Mouse (Mus musculus): ENCODE data around the gene Prph.

The Prph gene

DNA sequence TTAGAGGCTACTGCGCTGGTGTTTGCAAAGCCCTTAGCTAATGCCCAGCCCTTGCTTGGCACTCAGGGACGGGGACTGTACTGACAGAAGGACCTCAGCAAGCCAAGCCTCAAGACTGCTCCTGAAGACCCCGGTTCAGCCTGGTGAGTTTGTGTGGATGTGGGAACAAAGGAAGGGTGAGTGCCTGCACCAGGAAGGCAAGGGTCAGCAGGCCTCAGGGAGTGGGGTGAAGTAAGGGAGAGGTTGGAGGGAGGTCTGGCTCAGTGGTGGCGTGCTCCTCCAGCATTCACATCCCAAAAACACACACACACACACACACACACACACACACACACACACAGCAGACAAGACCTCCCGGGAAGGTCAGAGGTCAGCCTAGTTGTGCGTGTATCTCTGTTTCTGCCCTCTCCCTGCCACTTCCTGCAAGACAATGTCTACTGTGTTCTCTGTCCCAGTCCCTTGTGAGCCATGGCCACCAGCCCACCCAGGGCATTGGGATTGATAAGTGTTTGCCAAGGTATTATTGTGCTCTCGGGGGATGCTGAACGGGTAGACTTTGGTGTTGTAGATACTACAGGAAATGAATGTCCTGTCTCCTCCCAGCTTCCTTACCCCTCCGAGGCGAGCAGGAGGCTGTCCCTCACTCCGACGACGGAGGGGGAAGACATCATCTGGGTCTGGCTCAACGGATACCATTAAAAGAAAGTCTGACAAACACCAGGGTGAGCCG, 23.4 kb downstream of the Prph start:
- no peak for DNase-seq

DNA sequence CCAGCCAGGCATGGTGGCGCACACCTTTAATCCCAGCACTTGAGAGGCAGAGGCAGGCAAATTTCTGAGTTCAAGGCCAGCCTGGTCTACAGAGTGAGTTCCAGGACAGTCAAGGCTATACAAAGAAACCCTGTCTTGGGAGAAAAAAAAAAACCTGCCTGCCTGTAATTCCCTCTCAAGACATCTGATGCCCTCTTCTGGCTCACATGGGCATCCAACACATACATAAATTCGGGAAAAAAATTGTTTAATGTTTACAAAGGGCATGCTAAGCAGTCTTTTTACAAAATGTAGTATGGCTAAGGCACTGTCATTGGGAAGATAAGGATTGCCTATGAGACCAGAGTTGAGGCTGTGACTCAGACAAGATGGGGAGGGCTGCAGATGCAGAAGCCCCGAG, 24.8 kb downstream of the Prph start:
- DNase-seq: no peak

DNA sequence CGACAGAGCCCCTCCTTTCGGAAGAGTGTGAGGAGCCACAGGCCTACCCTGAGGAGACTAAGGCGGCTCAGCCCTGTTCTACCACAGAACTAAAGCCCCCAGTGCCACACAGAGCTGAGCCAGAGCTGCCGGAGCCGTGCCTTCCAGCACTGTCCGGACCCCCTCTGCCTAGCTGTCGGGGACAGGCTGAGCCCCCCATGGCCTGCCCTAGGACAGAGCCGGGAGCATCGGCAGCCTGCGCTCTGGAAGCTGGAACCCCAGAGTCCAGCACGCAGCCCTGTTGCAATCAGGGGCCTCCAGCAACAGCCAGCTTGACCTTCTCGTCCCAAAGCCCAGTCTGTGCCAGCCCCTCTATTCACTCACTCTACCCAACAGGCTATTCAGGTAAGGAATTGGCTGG, 27.3 kb downstream of the Prph start:
- DNase-seq: no peak

DNA sequence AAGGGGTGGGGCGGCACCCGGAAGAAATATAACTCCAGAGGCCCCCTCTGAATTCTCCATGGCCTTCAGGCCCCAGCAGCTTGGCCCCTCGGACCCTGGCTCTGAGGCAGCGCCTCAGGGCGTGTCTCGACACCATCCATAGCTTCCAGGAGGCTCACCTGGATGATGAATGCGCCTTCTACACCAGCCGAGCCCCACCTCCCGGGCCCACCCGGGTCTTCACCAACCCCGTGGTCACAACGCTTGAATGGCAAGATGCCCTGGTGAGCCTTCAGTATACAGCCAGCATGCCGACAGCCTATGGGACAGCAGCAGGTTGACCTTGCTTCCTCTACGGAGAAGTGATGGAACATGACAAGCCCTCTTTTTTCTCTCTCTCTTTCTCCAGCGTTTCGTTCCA, 27.9 kb downstream of the Prph start:
- no peak for DNase-seq

DNA sequence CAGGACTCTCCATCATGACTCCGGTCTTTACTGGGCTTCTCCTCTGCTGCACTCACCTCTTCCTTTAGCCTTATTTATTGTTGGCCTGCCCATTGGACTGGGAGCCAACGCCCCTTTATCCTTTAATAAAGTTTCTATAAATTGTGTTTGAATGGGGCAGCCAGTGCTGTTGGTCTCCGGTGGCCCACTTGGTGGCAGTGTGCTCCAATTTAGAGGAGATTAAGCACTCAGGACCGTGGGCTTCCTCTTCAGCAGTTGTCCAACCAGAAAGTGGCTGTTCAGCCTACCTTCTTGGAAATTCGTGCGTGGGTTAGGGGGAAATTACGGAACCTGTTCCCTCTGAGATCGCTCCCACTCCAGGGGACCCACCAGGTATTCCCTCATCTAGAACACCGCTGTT, 28.3 kb downstream of the Prph start:
- peak; percentile 55 for DNase-seq

DNA sequence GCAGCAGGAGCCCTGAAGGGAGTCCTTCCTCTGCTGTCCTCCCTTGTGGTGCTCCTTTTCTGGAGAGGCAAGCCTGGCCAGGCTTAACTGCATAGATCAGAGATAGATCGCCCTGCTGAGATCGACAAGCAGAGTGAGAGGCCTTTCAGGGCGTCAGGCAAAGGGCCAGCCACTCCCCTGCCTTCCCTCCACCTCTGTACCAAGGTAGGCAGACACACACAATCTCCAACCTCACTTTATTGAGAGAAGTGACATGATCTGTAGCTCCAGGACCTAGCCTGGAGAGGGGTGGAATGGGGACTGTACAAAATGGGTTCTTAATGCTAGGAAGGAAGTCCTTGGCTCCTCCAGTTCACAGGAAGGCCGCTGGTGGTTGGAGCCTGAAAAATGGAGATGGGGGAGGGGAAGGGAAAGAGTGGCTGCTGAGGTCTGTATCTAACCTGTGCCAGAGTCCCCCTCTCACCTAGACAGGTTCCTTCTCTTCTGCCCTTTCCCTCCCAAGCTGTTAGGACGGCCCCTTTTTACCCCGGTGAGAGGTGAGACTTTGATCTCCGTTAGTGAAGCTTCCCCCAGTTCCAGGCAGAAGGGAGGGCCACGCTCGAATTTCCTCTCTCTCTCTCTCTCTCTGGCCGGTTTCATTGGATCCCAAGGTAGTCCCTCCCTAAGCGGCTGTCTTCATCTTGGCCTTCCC, 29.0 kb downstream of the Prph start:
- DNase-seq: no peak

DNA sequence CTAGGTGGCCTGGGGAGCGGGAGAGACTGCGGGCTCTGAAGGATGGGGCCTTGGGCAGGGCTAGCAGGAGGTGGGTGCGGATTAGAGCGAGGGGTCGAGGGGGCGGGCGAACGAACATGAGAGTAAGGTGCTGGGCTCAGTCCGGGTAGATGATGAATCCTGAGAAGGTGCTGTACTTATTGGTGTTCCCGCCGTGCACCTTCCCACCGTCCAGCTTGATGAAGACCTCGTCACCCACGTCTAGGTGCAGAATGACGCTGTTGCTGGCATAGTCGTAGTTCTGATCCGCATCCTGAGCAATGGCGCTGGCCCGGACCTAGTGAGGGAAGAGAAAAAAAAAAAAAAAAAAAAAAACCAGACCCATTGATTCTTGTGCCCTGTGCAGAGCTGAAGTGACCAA, 29.6 kb downstream of the Prph start:
- DNase-seq: no peak

DNA sequence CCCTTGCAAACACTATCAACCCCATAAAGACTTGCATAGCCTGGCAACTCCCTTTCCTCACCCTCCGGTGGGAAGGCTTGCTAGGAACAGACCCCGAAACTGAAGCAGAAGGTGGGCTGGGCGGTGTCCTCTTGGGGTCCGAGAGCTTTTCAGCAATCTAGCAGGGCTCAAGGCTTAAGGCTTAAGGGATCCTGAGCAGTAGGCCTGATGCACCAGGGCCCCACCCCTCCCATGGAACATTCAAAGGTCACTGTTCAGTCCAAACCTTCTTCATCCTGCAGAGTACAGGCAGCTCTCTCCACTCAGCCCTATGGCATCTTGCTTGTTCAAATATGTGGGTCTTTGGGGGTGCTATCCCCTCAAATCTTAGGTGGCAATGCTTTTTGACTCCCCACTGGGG, 31.0 kb downstream of the Prph start:
- DNase-seq: no peak

DNA sequence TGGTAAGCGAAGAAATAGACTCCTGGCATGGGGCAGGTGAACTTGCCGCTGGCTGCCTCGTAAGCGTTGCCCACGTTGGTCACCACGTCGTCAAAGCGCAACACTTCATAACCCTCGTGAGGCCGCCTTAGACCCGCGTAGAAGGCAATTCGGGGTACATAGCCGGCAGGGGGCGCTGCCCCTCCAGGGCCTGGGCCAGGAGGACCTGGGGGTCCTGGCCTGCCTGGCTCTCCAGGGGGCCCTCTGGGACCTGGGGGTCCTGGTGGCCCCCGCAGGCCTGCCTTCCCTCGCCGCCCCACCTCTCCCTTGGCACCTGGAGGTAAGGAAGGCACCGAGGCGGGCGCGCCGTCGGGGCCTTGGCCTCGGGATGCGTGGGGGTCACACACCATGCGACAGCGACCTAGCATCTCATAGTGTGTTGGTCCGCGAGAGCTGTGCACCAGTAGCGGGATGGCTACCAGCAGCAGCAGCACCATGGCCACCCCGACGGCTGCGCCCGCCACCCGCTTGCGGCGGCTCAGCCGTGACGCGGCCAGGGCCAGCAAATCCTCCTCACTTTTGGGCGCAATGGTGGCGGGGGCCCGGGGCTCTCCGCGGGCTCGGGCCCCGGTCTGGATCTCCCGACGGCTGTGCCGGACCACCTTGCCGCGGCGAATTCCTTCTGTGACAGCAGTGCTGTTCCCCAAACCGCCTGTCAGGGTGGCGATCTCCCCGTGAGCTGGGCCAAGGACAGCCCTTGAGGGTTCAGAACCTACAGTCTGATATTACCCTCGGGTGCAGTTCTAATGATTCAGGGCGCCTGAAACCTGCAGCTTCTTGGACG, 32.5 kb downstream of the Prph start, which contains the start of gene C1ql4:
C1ql4 (minus strand) TSS at position 565 of the 823 bp plus-strand sequence.
- no peak for DNase-seq

DNA sequence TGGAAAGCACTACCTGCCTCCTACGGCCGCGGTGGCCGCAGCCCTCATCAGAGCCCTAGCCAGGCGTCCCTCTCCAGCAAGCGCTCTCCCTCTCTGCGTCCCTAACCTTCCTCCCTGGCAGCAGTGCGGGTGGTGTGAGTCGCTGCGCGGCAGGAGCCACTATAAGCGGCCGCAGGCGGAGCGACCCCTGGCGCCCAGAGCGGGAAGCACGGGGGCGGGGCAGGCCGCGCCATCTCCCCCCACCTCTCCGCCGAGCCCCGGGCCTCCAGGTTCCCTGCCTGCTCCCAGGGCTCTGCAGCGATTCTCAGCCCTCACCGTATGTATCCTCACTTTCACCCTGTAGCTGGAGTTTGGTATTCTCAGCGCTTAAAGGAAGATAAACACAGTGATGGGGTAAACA, 33.3 kb downstream of the Prph start:
- peak; percentile 75 for DNase-seq

DNA sequence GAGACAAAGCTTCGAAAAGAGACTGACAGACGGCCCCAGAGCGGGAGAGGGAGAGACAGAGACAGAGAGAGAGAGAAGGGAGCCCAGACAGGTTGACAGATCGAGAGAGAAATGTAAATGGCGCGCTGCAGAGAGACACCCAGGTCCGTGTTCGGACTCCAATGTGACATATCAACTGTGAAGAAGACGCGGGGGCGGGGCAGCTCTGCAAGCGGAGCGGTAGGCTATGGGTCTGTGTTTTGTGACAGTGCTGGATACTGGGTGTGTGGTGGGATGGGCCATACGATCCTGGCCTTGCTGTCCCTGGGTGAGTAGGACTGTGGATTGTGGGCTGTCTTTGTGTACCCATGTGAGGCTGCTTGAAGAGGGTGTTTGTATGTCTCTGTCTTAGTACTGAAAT, 34.1 kb downstream of the Prph start:
- DNase-seq: no peak

DNA sequence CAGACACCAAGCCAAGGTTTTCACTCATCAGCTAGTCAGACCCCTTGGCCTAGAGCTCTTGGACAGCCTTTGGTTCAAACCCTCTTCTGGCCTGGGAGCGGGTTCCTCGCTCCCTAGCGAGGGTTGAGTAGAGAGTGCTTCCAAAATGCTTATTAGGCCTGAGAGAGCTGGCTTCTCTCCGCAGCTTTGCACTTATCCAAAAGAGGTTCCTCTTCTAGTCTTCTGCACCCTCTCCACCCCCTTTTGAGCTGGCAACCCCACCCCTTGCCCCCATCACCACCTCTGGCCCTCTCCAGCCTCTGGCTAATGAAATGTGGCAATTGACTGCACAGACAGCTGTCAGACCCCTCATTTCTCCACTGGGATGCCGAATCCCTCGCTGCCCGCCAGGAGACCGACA, 37.9 kb downstream of the Prph start, which contains the start of gene Dnajc22:
Dnajc22 (plus strand) TSS at position 301 of the 400 bp plus-strand sequence.
- no peak for DNase-seq

DNA sequence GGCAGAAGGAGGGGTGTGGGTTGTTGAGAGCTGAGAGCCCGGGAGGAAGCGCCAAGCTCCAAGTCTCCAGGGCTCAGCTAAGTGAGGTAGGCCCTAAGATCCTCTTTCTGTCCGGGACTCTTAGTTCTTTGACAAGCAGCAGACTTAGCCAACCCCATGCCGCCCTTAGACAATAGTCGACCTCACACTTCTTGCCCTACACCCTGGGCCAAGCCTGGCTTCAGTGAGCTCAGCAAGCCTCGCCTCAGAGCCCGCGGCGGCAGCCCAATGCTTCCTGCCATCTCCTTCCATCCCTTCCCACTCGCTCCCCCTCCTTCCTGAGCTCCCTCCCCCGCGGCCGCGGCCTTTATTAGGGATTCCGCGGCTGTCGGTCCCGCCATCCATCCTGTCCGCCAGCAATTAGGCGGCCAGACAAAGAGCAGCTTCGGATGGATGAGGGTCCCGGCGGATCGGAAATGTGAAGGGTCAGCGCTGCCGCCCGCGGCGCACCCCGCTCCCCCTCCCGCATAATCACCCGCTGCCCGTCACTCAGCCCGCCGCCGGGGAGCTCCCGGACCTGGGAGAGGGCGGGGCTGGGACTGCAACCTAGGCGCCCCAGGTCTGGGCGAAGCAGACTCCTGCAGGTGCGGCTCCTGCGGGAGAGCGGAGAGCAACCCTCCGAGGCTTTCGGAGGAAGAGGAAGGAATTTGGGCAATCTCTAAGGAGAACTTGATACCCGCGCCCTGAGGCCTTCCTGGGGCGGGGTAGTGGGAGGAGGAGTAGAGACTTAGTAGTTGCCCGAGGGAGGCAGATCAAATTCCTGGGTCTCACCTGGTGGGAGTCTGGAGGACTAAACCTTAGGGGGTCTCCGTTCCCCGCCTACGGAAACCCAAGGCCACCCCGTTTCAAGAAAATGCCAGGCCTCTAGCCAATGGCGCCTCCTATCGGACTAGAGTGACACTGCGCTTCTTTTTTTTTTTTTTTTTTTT, 38.6 kb downstream of the Prph start:
- peak; percentile 40 for DNase-seq

DNA sequence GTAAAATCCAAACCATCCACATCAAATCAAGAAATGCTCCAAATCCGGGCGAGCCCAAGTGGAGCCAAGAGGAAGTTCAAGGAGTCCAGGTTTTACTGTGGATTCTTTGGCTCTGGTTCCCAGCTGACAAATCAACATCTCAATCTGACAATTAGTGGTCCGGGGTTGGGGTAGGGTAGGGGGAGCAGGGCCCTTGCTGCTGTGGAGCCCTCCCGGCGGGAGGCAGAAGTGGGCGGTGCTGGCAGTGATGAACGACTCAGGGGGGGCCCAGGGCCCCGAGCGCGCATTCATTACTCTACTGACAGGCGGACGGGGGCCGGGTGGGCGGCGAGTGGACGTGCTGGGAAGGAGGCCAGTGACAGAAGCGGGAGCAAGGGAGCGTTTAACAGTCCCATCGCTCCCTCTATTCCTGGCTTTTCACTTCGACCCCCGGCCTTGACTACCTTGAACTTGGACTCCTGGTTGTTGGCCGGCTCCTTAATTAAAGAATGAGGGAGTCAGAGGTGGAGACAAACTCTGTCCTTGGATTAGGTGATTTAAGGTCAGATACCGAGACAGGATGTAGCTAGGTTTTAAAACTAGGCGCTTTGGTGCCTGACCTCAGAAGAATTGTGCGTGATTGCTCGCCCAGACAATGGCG, 39.8 kb downstream of the Prph start:
- DNase-seq: peak; percentile 42

DNA sequence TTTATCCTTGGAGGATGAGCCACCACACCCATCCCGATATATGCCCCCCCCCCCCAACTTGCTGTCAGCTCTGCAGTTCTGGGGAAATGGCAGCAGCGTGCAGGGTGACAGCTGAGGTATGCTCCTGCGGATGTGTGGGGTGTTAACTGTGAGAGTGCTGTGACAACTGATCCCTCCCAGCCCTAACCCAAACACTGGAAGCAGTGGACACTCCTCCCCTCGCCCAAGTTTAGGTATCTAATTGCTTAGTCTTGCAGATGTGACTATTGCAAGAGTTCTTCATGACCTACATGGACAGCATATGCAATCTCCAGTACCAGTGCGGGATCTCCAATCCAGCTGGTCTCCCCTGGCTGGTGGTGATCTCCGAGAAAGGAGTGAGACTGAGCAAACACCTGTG, 40.4 kb downstream of the Prph start:
- DNase-seq: no peak

DNA sequence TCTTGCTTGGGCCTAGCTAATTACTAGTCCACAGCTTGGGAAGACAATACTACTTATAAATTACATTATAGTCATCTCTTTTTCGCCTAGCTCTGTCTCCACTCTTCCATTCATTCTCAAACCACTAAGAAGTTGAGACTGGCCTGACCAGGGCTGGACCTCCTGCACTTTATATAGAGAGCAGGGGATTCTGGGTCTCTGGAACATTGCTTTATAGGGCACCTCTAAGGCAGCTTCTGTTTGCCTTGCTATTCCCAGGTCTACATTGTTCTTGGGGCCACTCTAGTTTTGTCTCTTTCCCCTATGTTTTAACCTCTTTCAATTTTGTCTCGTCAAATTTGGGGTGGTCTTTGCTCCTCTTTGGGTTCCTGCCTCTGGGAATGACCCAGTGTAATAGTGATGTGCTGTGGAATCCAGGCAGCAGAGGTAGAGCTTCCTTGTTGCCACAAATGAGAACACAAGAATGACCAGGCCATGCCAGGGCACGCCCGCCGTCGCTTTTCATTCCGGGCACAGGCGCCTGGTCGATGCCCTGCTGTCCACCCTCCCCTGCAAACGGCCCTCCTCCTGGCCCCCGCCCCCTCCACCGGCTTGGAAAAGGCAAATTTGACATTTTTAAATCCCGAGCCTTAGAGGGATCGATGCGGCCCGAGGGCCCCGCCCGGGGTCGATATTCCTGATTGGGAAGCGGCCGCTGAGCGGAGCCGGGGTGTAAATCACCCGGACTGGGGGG, 41.3 kb downstream of the Prph start:
- DNase-seq: no peak

DNA sequence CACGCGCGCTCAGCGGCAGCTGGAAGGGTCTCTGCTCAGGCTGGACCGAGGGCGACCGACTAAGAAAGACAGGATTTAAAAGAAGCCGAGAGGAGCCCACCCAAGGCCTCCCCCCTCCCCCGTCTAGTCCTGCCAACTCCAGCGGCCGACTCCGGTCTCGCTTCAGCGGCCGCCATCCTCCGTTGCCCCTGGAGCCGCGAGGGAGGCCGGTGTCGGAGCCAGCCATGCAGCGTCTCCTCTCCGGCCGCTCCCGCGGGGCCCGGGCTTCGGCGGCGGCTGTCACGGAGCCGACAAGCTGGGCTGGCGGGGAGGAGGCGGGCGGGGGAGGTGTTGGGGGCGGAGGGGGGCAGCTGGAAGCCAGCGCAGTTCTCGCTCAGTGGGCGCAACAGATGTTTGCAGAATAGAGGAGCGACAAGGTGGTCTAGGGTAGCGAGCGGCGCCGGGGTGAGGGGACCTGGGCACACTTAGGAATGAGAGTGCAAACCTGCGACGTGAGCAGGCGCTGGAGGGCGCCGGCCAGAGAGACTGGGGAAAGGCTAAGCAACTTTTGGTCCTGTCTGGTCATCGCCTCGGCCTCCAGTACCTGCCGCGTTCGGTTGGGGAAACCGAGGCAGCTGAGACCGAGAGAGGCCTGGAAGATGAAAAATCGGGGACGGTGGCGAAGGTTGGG, 42.0 kb downstream of the Prph start:
- DNase-seq: no peak

DNA sequence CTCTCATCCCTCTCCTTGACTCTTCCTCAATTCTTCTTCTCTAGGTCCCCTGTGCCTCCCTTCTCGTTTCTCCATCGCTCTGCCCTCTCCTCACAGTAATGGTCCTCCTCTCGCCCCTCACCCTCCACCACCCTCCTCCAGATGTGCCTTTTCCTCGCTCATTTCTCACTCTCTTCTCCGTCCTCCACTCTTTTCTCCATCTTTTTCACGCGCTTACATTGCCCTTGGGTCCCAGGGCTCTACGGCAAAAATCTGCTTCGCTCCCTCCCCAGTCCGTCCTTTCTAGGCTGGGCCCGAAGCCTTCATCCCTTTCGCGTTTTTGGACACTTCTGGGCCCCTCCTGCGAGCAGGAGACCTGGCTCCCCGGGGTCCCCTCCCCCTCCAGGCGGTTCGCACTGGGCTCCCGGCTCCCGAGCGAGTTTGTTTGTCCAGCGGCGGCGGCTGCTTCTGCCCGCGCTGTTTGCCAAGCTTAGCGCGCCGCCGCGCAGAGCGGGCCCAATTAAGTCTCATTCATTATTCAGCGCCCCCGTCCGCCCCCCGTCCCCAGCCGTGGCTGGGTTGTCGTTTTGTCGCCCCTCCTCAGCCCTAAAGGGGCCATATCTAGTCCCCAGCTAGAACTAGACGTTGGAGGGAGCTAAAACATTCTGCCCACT, 43.0 kb downstream of the Prph start:
- DNase-seq: no peak

DNA sequence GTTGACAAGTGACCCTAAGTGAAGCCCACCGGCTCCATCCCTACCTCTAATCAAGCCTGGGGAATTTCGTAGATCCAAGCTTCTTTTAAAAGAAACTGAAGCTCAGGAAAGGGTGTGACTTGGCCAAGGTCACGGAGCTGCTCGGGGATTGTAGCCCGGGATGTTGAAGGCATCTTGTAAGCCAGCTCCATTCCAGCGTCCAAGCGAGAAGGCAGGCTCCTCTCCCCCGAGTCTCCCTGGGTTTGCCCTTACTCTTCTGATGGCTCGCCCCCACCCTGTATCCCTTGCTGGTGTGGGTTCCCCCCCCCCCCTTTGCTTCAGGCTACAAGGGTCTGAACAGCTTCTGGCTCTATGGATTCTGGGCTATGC, 43.5 kb downstream of the Prph start:
- DNase-seq: no peak

DNA sequence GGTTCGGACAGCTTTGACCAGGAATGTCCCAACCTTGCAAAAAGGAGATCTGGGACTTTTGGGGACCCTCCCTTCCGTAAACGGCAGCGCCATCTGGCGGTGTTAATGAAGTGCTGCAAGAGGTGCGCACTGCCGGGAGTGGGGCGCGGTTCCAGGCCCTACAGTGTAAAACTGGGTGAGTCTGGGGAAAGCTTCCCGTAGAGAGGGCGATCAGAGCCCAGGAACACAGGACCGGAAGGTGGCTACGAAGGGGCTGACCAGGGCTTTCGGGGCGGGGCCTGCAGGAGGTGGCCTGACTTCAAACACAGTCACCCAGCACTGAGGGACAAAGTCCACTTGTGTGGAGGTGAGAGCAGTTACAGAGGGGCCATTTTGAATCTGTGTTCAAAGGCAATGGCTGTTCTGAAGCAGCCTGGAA, 44.2 kb downstream of the Prph start:
- peak; percentile 65 for DNase-seq

Measured in right cerebral cortex, postnatal 14 days (tissue).